Mouse (Mus musculus) hindbrain, embryonic 12.5 days (tissue): ENCODE results near the gene Slf2. TPM values are rescaled to one million over a fixed set of nuclear protein-coding genes. Genes with fewer than 3 reads are reported as not detected.

ENCODE experiments used
- ATAC-seq: fragments of 200-750 bp; cut with Nextera tagmentation; 2 replicates; pipeline ENCODE4 v1.8.0; 2017; ENCODE audit warnings: moderate TSS enrichment; ENCODE audit not compliant: low FRiP score
- H3K27ac ChIP-seq: fragments of 300-500 bp; sonication (generic); 2 replicates; pipeline ENCODE4 v1.5.1; 2016; ENCODE audit warnings: mild to moderate bottlenecking
- H3K27me3 ChIP-seq: fragments of 300-500 bp; sonication (generic); 2 replicates; pipeline ENCODE4 v1.6.1; 2016; ENCODE audit warnings: mild to moderate bottlenecking
- H3K36me3 ChIP-seq: fragments of 300-500 bp; sonication (generic); 2 replicates; pipeline ENCODE4 v1.6.1; 2016; ENCODE audit warnings: mild to moderate bottlenecking
- H3K4me1 ChIP-seq: fragments of 300-500 bp; sonication (generic); 2 replicates; pipeline ENCODE4 v1.6.1; 2016
- H3K4me2 ChIP-seq: fragments of 300-500 bp; sonication (generic); replicated peaks from 2 replicates; pipeline ENCODE4 v1.6.1; 2016; ENCODE audit warnings: mild to moderate bottlenecking
- H3K4me3 ChIP-seq: fragments of 300-500 bp; sonication (generic); 2 replicates; pipeline ENCODE4 v1.5.1; 2016; ENCODE audit warnings: mild to moderate bottlenecking
- H3K9ac ChIP-seq: fragments of 300-500 bp; sonication (generic); 2 replicates; pipeline ENCODE4 v1.6.1; 2016; ENCODE audit warnings: mild to moderate bottlenecking, moderate library complexity
- H3K9me3 ChIP-seq: fragments of 300-500 bp; sonication (generic); replicated peaks from 2 replicates; pipeline ENCODE4 v1.6.1; 2016; ENCODE audit warnings: mild to moderate bottlenecking
- WGBS: fragments of 180-500 bp; shearing (Covaris S2); methylation state at CpG from one replicate; pipeline ENCODE4 v1.1.7; 2016; 5-methylcytosine and 5-hydroxymethylcytosine counted together
- polyA plus RNA-seq: library from polyadenylated mRNA; unstranded; fragments of >200 nt; fragmentation: Nextera tagmentation; extraction: Ambion mirVana; gene quantifications from 2 replicates; pipeline ENCODE4 v1.2.1, GENCODE M21; 2016

The Slf2 gene
- polyA plus RNA-seq, 1 experiment from 2014 or later: 41.2 TPM

DNA sequence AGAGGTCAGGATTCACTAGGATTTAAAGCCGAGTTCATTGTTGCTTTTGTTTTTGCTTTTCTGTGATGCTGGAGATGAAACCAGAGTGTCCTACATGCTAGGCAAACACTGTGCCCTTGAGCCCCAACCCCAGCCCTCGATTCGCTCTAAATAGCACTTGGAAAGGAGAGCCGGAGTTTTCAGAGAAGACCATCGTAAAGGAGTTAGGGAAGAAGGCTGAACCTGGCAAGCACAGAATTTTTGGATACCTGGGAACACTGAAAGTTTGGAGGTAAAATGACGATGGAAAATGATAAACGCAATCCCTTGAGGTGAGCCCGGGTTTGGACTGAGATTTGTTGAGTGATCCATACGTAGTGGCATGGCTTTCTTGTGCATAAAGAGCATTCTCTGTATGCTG lies 57.4 kb downstream of the Slf2 start:
- Histone ChIP-seq H3K36me3 (0 out of 2 replicates have a peak, but pooled peaks cover 4% of the 10 kb centered on the region), H3K27me3 (no peaks in the 10 kb centered on the region), H3K4me2 (peak overlapping the region; percentile 78), H3K9ac (peak overlapping the region; percentile 86; the same call in 1 of the 2 replicates), H3K4me1 (peaks cover 30% of the 10 kb centered on the region), H3K27ac (peak overlapping the region; percentile 57; the same call in 1 of the 2 replicates), H3K9me3 (no peaks in the 10 kb centered on the region), H3K4me3 (peak overlapping the region; percentile 67)
- 37% methylated on average over 9 of the region's 9 CpGs for WGBS
- no peak for ATAC-seq

DNA sequence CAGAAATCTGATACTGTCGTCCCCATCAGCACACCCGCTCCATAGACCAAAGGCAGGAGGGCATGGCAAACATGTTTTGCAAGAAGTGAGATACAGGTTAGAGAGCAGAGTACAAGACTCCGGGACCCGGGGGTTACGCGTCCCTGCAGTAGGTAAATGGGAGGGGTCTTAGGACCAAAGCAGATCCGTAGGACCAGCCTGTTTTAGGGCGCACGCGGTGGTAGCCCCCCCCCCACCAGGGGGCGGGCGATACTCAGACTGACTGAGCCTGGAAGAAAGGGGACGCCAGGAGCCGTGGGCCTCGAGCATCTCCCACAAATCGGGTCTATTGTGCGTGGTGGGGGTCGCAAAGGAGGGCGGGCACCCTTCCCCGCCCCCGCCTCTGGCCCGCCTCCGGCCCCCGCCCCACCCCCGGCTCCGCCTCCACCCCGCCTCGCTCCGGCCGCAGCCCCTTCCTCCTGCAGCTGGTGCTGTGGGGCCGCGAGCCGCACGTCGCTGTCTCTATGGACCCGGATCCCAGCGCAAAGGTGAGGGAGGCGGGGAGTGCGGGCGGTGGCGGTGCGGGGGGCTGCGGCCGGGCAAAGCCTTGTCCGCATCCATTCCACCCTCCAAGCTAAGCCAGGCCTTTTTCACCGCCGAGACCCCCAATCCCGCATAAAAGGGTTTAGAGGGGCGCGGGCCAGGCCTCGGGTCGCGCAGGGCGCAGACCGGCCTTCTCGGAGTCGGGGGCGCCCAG lies 58.0 kb downstream of the Slf2 start, which contains the start of gene Sema4g:
Gene Sema4g (plus strand): TSS at position 271 of the 736 bp plus-strand sequence.
- peaks cover 30% of the 10 kb centered on the region for H3K4me1 ChIP-seq
- no peaks in the 10 kb centered on the region for H3K9me3 ChIP-seq
- peak within 1 kb of the TSS; percentile 86 for H3K9ac ChIP-seq
- H3K27ac ChIP-seq: peak within 1 kb of the TSS; percentile 57
- 0 out of 2 replicates have a peak, but pooled peaks cover 4% of the 10 kb centered on the region for H3K36me3 ChIP-seq
- ATAC-seq: peak; percentile 84
- peak within 1 kb of the TSS; percentile 67 for H3K4me3 ChIP-seq
- H3K4me2 ChIP-seq: peak within 1 kb of the TSS; percentile 78
- WGBS: 1% methylated on average over 49 of the region's 58 CpGs
- H3K27me3 ChIP-seq: no peaks in the 10 kb centered on the region

DNA sequence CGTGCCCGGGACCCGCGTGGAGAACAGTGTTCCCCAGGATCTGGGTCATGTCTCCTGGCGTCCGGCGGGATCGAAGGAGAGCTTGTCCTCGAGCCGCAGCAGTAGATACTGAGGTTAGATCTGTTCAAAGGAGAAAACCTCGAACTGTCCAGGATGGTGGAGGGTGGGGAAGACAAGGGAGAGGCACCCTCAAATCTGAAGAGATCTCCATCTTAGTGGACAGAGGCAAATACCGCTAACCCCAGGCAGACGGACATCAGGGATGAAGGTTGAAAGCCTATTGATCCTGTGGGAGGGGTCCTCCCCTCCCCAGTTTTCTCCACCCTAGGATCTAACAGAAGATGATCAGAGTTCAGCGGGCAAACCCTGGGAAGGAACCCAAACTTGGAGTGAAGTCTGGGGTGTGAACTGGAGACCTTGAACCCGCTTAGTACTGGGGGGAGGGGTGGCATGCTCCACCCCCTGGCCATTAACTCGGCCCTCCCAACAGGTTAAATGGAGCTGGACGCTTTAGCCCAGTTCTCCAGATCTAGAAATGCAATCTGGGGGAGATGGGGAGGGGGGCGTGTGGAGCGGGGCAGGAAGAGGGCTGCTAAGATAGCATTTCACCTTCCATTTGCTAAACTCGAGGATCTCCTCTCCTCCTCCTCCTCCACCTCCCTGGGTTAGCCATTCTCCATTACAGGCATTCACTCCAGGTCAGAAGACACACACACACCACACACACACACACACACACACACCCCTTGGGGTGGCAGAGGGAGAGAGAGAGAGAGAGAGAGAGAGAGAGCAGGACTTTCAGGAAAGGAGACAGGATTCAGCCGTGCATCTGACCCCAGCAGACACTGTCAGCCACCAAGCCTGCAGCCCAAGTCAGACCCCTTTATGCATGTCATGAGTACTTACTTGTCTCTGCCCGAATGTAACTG lies 58.9 kb downstream of the Slf2 start:
- 0 out of 2 replicates have a peak, but pooled peaks cover 4% of the 10 kb centered on the region for H3K36me3 ChIP-seq
- 6% methylated on average over 22 of the region's 22 CpGs for whole genome bisulfite sequencing
- H3K9me3 ChIP-seq: no peaks in the 10 kb centered on the region
- H3K4me3 ChIP-seq: peak overlapping the region; percentile 67
- H3K4me1 ChIP-seq: peaks cover 30% of the 10 kb centered on the region
- peak; percentile 47; the same call in 1 of the 2 replicates for ATAC-seq
- no peaks in the 10 kb centered on the region for H3K27me3 ChIP-seq
- peak overlapping the region; percentile 78 for H3K4me2 ChIP-seq
- H3K9ac ChIP-seq: peak overlapping the region; percentile 86
- H3K27ac ChIP-seq: peak overlapping the region; percentile 57

DNA sequence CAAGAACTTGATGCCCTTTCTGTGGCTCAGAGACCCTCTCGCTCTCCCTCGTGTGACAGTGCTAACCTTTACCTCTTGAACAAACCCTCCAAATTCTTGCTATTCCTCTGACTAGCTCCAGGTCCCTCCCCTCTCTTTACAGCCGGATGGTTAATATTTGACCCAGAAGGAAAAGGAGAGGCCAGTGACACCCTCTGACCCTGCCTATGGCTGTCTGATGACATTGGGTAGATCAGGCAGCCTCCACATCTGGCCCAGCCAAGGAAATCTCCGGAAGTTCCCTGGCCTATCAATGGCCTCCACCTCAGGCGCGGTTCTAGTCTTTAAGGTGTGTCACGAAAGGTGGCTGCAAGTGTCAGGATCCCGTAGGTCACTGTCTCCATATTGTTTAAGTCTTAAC lies 60.1 kb downstream of the Slf2 start:
- no peaks in the 10 kb centered on the region for H3K27me3 ChIP-seq
- 72% methylated on average over 8 of the region's 8 CpGs for WGBS
- peak overlapping the region; percentile 78 for H3K4me2 ChIP-seq

DNA sequence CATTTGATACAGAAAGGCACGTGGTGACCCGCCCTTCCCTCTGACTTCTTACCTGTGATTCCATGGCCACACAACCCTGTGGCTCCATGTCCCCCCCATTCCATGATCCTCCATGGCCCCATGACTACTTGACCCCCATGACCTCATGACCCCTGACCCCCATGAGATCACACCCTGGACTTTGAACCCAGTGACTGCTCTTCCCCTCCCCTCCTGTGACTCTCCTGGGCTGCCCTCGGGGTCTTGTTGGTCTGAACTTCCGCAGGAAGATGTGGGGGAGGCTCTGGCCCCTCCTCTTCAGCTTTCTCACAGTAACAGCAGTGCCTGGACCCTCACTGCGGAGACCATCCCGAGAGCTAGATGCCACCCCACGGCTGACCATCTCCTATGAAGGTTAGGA lies 61.3 kb downstream of the Slf2 start:
- Histone ChIP-seq H3K4me2 (no peak overlapping the region), H3K4me3 (no peak overlapping the region), H3K9ac (no peak overlapping the region), H3K27ac (no peak overlapping the region), H3K9me3 (no peaks in the 10 kb centered on the region), H3K4me1 (peaks cover 30% of the 10 kb centered on the region), H3K27me3 (no peaks in the 10 kb centered on the region), H3K36me3 (peaks cover 15% of the 10 kb centered on the region; the same call in 1 of the 2 replicates)
- 50% methylated on average over 7 of the region's 7 CpGs for WGBS
- ATAC-seq: no peak

More for the DNA sequence above, 60.1 kb downstream of the Slf2 start:
- Histone ChIP-seq H3K27ac (no peak overlapping the region), H3K36me3 (0 out of 2 replicates have a peak, but pooled peaks cover 4% of the 10 kb centered on the region), H3K9ac (peak overlapping the region; percentile 86), H3K9me3 (no peaks in the 10 kb centered on the region), H3K4me1 (peaks cover 30% of the 10 kb centered on the region), H3K4me3 (peak overlapping the region; percentile 67; the same call in 1 of the 2 replicates)
- no peak for ATAC-seq

DNA sequence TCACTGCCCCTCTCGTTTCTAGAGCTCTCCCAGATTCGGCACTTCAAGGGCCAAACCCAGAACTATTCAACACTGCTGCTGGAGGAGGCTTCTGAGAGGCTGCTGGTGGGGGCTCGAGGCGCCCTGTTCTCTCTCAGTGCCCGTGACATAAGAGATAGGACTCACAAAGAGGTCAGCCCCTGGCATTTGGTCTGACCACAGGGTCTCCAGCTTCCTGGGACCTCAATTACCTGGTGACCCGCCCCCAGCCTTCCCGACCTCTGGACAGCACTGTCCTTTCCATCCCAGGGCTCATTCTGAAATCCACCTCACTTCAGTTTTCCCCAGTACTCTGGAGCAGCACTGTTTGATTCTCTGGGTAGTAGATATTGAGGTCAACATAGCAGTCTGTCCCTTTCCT lies 61.8 kb downstream of the Slf2 start:
- no peak overlapping the region for H3K4me2 ChIP-seq
- 65% methylated on average over 7 of the region's 7 CpGs for WGBS
- H3K4me3 ChIP-seq: no peak overlapping the region
- H3K27ac ChIP-seq: no peak overlapping the region
- no peaks in the 10 kb centered on the region for H3K9me3 ChIP-seq
- peaks cover 19% of the 10 kb centered on the region for H3K36me3 ChIP-seq
- ATAC-seq: no peak
- no peaks in the 10 kb centered on the region for H3K27me3 ChIP-seq
- H3K4me1 ChIP-seq: peaks cover 30% of the 10 kb centered on the region
- H3K9ac ChIP-seq: no peak overlapping the region

DNA sequence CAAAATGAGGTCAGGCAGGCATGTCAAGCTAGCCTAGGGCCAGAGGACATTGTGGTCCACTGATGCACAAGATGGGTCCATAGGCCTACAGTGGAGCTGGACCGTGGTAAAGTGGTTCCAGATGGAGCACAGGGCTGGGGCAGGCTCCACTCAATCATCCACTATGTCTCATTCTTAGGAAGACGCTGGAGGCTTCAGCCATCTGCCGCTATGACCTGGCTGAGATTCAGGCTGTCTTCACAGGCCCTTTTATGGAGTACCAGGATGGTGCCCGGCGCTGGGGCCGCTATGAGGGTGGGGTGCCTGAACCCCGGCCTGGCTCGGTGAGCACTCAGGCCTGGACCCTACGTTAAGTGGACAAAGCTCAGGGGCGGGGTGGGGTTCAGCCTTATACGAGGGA lies 66.8 kb downstream of the Slf2 start:
- Histone ChIP-seq H3K27ac (no peak overlapping the region), H3K4me3 (no peak overlapping the region), H3K27me3 (no peaks in the 10 kb centered on the region), H3K36me3 (peaks cover 69% of the 10 kb centered on the region), H3K9ac (no peak overlapping the region), H3K4me2 (no peak overlapping the region), H3K9me3 (no peaks in the 10 kb centered on the region), H3K4me1 (no peaks in the 10 kb centered on the region)
- WGBS: 82% methylated on average over 11 of the region's 11 CpGs
- ATAC-seq: no peak

DNA sequence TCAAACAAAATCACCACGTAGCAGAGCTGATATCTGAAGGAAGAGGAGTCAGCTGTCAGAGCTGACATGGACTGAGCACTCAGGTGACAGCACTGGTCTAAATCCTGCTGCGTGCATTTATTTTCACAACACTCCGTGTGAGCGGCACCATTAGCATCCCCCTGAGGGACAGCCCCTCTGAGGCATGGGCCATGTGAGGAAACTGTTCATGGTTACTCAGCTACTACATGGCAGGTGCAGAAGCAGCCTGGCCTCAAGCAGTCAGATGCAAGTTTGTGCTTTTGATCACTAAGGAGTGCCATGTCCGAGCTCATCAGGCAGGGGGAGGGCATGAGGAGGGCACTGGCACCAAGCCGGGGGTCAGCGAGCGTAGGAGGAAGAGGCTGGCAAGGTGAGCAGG lies 68.7 kb downstream of the Slf2 start:
- H3K27ac ChIP-seq: no peak overlapping the region
- no peak overlapping the region for H3K4me3 ChIP-seq
- H3K9me3 ChIP-seq: no peaks in the 10 kb centered on the region
- no peak overlapping the region for H3K9ac ChIP-seq
- 89% methylated on average over 8 of the region's 8 CpGs for WGBS
- H3K4me2 ChIP-seq: no peak overlapping the region
- ATAC-seq: no peak
- no peaks in the 10 kb centered on the region for H3K4me1 ChIP-seq
- peaks cover 83% of the 10 kb centered on the region for H3K36me3 ChIP-seq
- no peaks in the 10 kb centered on the region for H3K27me3 ChIP-seq

DNA sequence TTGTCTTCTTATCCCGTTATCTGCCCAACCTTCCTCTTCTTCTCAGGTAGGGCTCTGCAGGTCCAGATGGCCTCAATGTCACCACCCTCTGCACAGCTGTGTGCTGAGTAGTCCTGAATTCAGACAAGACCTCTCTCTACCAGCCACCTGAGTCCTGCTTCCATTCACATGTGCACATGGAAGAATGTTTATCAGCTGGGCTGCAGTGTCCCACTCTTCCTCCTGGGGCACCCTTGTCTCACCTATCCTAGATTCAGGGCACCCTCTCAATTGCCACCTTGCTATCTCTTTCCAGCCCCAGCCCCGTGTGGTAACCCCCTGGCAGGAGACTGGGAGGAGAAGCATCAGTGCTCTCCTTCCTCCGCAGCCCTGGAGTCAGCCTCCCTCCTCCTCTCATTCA lies 71.3 kb downstream of the Slf2 start:
- Histone ChIP-seq H3K4me1 (peaks cover 15% of the 10 kb centered on the region), H3K36me3 (peaks cover 74% of the 10 kb centered on the region), H3K4me3 (no peak overlapping the region), H3K9me3 (no peaks in the 10 kb centered on the region), H3K4me2 (no peak overlapping the region), H3K27ac (no peak overlapping the region), H3K27me3 (no peaks in the 10 kb centered on the region), H3K9ac (no peak overlapping the region)
- ATAC-seq: no peak
- WGBS: 59% methylated on average over 3 of the region's 3 CpGs

DNA sequence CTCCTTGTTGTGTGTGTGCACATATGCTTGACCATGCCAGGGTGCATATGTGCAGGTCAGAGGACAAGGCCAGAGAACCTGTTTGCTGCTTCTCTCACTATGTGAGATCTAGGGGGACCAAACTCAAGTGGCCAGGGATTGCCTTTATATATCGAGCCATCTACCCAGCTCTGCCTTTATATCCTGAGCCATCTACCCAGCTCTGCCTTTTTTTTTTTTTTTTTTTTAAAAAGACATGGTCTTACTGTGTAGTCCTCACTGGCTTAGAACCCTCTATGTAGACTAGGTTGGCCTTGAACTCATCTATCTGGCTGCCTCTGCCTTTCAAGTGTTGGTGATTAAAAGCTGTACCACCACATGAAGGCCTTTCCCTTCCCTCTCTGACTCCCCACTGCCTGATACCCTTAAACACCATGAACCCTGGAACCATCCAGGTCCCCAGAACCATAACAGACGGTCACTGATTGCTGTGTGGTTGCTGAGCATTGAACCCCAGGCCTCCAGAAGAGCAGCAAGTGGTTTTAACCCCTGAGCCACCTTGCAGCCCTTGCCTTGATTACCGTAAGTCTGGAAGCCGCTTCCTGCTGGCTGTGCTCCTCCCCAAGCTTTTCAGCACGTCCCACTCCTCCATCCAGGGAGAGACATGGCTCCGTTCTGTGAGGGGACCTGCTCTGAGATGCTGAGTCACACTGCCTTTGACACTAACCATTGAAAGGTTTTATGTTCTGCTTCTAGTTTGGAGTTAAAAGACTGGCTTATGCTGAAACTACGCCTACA lies 73.0 kb downstream of the Slf2 start:
- Histone ChIP-seq H3K4me1 (peaks cover 20% of the 10 kb centered on the region), H3K9me3 (no peaks in the 10 kb centered on the region), H3K4me3 (no peak overlapping the region), H3K9ac (no peak overlapping the region), H3K36me3 (peaks cover 61% of the 10 kb centered on the region), H3K4me2 (no peak overlapping the region), H3K27me3 (no peaks in the 10 kb centered on the region), H3K27ac (no peak overlapping the region)
- 85% methylated on average over 7 of the region's 7 CpGs for WGBS
- ATAC-seq: no peak

DNA sequence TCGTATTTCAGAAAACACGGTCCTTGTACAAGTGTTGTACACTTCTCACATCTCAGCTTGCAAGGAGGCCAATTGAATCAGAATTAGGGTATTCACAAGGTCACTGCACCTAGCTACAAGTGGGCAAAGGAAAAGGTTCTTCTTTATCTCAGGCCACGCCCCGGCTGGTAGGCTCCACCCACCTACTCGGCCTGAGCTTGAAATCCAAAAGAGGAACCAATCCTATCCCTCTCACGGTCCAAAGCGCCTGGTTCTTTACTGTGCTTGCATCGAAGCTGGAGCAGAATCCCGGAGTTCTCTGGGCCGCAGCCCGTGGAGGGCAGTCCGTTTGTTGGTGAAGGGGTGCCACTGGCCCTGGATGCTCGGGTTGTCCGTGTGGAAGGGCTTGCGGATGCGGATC lies 74.5 kb downstream of the Slf2 start, which contains the start of gene Twnk:
Gene Twnk (plus strand): TSS at position 220 of the 400 bp plus-strand sequence.
- 11% methylated on average over 16 of the region's 16 CpGs for WGBS
- Histone ChIP-seq H3K4me2 (peak within 1 kb of the TSS; percentile 96), H3K4me3 (peak within 1 kb of the TSS; percentile 97), H3K27me3 (no peaks in the 10 kb centered on the region), H3K27ac (peak within 1 kb of the TSS; percentile 84), H3K4me1 (peaks cover 20% of the 10 kb centered on the region), H3K36me3 (peaks cover 52% of the 10 kb centered on the region), H3K9me3 (no peaks in the 10 kb centered on the region), H3K9ac (peak within 1 kb of the TSS; percentile 89)
- ATAC-seq: no peak
